Mouse (Mus musculus) mesoderm, embryonic 11.5 days (tissue): ENCODE data around the gene Lamc2.

Experiments
- DNase-seq: peaks from one replicate; pipeline ENCODE4 v3.0.0-alpha.2; 2012; ENCODE audit warnings: low read depth, low spot score

Gene Lamc2

GRCm38 (mm10) chr1:153185828-153186803 lies at the start of gene Lamc2:
Gene Lamc2, minus strand, starts transcription at chr1:153186447.
- DNase-seq: no peak

- no peak for DNase-seq
Measured at GRCm38 (mm10) chr1:153235576-153235975, 49.3 kb upstream of the Lamc2 start.

GRCm38 (mm10) chr1:153231681-153232080 lies 45.4 kb upstream of the Lamc2 start:
- no peak for DNase-seq

- no peak for DNase-seq
Measured at GRCm38 (mm10) chr1:153227916-153228315, 41.7 kb upstream of the Lamc2 start.

- DNase-seq: no peak
Measured at GRCm38 (mm10) chr1:153227096-153227495, 40.8 kb upstream of the Lamc2 start.

- no peak for DNase-seq
Measured at GRCm38 (mm10) chr1:153225786-153226725, 39.8 kb upstream of the Lamc2 start.

- peak; percentile 26 for DNase-seq
Measured at GRCm38 (mm10) chr1:153224331-153224730, 38.1 kb upstream of the Lamc2 start.

- no peak for DNase-seq
Measured at GRCm38 (mm10) chr1:153219376-153219775, 33.1 kb upstream of the Lamc2 start.

GRCm38 (mm10) chr1:153216516-153216915 lies 30.3 kb upstream of the Lamc2 start:
- no peak for DNase-seq

GRCm38 (mm10) chr1:153215676-153216075 lies 29.4 kb upstream of the Lamc2 start:
- DNase-seq: no peak

GRCm38 (mm10) chr1:153210992-153211391 lies 24.7 kb upstream of the Lamc2 start:
- DNase-seq: no peak

GRCm38 (mm10) chr1:153210198-153210597 lies 24.0 kb upstream of the Lamc2 start:
- DNase-seq: no peak

- DNase-seq: peak; percentile 67
Measured at GRCm38 (mm10) chr1:153202195-153202594, 15.9 kb upstream of the Lamc2 start.

- no peak for DNase-seq
Measured at GRCm38 (mm10) chr1:153201448-153201847, 15.2 kb upstream of the Lamc2 start.

GRCm38 (mm10) chr1:153197316-153197850 lies 11.1 kb upstream of the Lamc2 start:
- no peak for DNase-seq

- DNase-seq: no peak
Measured at GRCm38 (mm10) chr1:153192945-153193344, 6.7 kb upstream of the Lamc2 start.

GRCm38 (mm10) chr1:153192379-153192778 lies 6.1 kb upstream of the Lamc2 start:
- DNase-seq: no peak

- peak; percentile 53 for DNase-seq
Measured at GRCm38 (mm10) chr1:153191943-153192329, 5.7 kb upstream of the Lamc2 start.

GRCm38 (mm10) chr1:153191237-153191942 lies 5.1 kb upstream of the Lamc2 start:
- no peak for DNase-seq

- no peak for DNase-seq
Measured at GRCm38 (mm10) chr1:153188081-153188480, 1.8 kb upstream of the Lamc2 start.

- no peak for DNase-seq
Measured at GRCm38 (mm10) chr1:153180586-153181289, 5.5 kb downstream of the Lamc2 start.
